Mouse (Mus musculus) thymus, postnatal 36 days (tissue): Measurements from ENCODE around the gene Sumo1.

Source experiments
- DNase-seq, 2 experiments: peaks; one replicate each; pipeline ENCODE4 v3.0.0; 2022; ENCODE audit warnings: mixed read lengths in 2 of 2

Gene Sumo1

GRCm38 (mm10) chr1:59548486-59548885, 122.1 kb downstream of the Sumo1 start:
- no peak for DNase-seq

- no peak for DNase-seq
Measured at GRCm38 (mm10) chr1:59543911-59544310, 126.7 kb downstream of the Sumo1 start.

GRCm38 (mm10) chr1:59542231-59542630, 128.4 kb downstream of the Sumo1 start:
- DNase-seq = no peak

- DNase-seq = no peak
Measured at GRCm38 (mm10) chr1:59541271-59542020, 129.2 kb downstream of the Sumo1 start.

- no peak for DNase-seq
Measured at GRCm38 (mm10) chr1:59540537-59541148, 130.0 kb downstream of the Sumo1 start.

GRCm38 (mm10) chr1:59538381-59538780, 132.3 kb downstream of the Sumo1 start:
- DNase-seq = no peak
